Mouse (Mus musculus) E14TG2a.4 (cell line): Measurements from ENCODE around the gene Zfp865.
A peak's percentile ranks its signal among the peaks of the same experiment; 100 is the strongest.

Source experiments
- H3K27me3 ChIP-seq: 2 replicates; pipeline ENCODE4 v1.6.1; 2014; ENCODE audit warnings: low read length, control low read depth; ENCODE audit not compliant: insufficient read depth
- H3K36me3 ChIP-seq: 2 replicates; pipeline ENCODE4 v1.6.1; 2014; ENCODE audit warnings: low read length, control low read depth; ENCODE audit not compliant: insufficient read depth
- H3K4me1 ChIP-seq: replicated peaks from 2 replicates; pipeline ENCODE4 v1.6.1; 2014; ENCODE audit warnings: low read depth, low read length, control low read depth
- H3K4me3 ChIP-seq: replicated peaks from 2 replicates; pipeline ENCODE4 v1.5.1; 2014; ENCODE audit warnings: mild to moderate bottlenecking, low read length
- H3K9me3 ChIP-seq: 2 replicates; pipeline ENCODE4 v1.6.1; 2014; ENCODE audit warnings: low read length, control low read depth
- CTCF ChIP-seq: conservative IDR thresholded peaks from 2 replicates; pipeline ENCODE4 v1.5.1; 2014; ENCODE audit warnings: low read length
- NANOG ChIP-seq: IDR thresholded peaks from 2 replicates; pipeline ENCODE4 v1.6.1; 2014; ENCODE audit warnings: borderline replicate concordance, low read length, mixed read lengths
- POU5F1 ChIP-seq: IDR thresholded peaks from 2 replicates; pipeline ENCODE4 v1.6.1; 2014; ENCODE audit warnings: low read length, borderline replicate concordance

The Zfp865 gene

DNA sequence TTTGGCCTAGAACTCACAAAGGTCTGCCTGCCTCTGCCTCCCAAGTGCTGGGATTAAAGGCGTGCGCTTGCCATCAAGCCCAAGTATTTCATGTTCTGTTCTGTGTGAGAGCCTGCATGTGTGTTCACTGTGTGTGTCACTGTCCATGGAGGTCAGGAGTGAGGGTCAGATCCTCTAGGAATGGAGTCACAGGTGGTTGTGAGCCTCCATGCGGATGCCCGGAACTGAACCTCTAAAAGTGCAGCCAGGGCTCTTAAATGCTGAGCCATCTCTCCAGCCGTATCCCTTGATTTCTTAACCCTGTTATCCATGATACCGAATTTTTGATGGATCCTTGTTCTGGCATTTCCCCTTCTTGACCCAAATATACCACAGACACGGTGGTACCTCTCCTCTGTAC lies 16.9 kb downstream of the Zfp865 start:
- Histone ChIP-seq H3K27me3 (peaks cover 31% of the 10 kb centered on the region), H3K4me1 (peaks cover 32% of the 10 kb centered on the region), H3K36me3 (peaks cover 20% of the 10 kb centered on the region), H3K9me3 (no peaks in the 10 kb centered on the region), H3K4me3 (no peak overlapping the region)
- no peak for TF ChIP-seq CTCF
- no peak for TF ChIP-seq POU5F1
- TF ChIP-seq NANOG = no peak

DNA sequence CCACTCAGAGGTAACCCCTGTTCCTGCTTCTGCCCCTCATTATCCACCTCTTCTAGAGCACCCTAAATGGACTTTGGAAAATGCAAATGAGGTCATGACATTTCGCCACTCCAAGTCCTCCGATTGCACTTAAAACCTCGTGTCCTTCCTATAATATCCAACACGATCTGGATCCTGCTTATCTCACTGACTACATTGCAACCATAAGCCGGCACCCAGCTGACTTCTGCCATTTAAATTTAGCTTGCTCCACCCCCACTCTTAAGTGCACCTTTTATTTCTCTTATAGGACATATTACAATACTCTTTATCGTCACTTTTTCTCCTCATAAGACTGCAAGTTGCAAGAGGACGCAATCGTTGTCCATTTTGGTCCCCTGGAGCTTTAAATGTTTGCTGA lies 17.3 kb downstream of the Zfp865 start:
- peaks cover 28% of the 10 kb centered on the region for H3K4me1 ChIP-seq
- H3K27me3 ChIP-seq = peaks cover 27% of the 10 kb centered on the region
- H3K9me3 ChIP-seq = no peaks in the 10 kb centered on the region
- TF ChIP-seq CTCF = no peak
- no peak for TF ChIP-seq POU5F1
- TF ChIP-seq NANOG = no peak
- H3K4me3 ChIP-seq = peak overlapping the region; percentile 90
- peaks cover 17% of the 10 kb centered on the region for H3K36me3 ChIP-seq

DNA sequence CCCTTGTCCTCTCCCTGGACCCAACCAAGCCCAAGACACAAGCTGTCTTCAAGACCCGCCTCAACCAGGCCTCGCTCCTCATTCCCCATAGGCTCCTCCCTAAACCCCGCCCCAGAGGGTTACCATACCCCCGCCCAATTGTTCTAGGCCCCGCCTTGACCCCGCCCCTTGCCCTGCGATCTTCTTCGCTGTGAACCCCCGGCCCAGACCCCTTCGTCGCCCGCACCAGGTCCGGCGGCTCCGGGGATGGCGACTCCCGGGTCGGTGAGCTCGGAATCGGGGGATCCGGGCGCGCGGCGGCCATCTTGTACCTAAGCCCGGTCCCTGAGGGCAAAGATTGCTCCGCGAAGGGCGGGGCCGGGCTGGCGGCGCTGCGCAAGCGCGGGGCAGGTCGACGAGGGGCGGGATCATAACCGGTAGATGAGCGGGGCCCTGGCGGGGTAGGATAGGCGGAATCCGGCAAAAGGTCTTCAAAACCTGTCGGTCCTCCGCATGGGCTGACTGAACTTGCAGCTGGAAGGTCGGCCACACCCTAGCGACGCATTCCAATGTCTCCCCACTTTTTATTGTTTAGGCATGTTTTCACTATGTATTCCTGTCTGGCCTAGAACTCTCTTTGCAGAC lies 18.0 kb downstream of the Zfp865 start, which contains the start of gene Zfp784:
Gene Zfp784, minus strand, starts transcription at position 338 of the 624 bp plus-strand sequence.
- Histone ChIP-seq H3K9me3 (no peaks in the 10 kb centered on the region), H3K27me3 (peaks cover 19% of the 10 kb centered on the region), H3K4me1 (peaks cover 28% of the 10 kb centered on the region), H3K36me3 (peaks cover 10% of the 10 kb centered on the region), H3K4me3 (peak within 1 kb of the TSS; percentile 90)
- TF ChIP-seq CTCF = no peak
- no peak for TF ChIP-seq POU5F1
- TF ChIP-seq NANOG = no peak

DNA sequence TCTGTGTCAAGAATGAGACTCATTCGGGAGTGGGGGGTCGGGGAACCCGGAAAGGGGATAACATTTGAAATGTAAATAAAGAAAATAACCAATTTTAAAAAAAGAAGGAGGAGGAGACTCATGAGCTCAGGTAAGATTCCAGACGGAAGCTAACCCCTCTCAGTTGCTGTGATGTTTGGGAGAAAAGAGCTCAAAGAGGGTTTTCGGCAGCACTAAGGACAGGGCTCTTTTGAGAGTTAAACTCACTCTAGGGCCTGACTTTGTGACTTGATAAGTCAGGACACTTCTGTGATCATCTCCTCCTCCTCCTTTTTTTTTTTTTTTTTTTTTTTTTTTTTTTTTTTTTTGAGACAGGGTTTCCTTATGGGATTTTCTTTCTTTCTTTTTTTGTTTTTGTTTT lies 18.8 kb downstream of the Zfp865 start:
- H3K4me1 ChIP-seq = peaks cover 28% of the 10 kb centered on the region
- H3K36me3 ChIP-seq = peaks cover 4% of the 10 kb centered on the region; the same call in 1 of the 2 replicates
- TF ChIP-seq NANOG (no peak), CTCF (no peak), POU5F1 (no peak)

DNA sequence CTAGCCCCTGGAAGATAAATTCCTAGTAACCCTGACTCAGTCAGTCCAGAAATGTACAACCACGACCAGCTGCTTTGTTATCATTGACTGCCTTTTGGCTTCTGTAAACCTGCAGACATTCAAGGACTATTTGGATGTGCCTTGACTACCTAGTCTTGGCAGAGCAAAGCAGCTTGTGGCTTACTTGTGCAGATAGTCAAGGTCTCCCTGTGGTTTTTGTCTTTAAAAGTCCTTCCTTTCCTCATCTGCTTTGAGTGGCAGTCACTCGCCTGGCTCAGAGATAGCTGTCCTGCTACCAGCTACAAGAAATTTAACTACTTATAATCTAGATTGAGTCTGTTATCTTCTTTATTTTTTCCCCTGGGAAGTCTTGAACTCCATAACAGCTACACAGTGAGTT lies 24.8 kb downstream of the Zfp865 start:
- Histone ChIP-seq H3K27me3 (0 out of 2 replicates have a peak, but pooled peaks cover 3% of the 10 kb centered on the region), H3K4me1 (peaks cover 6% of the 10 kb centered on the region)

More for the DNA sequence above, 18.8 kb downstream of the Zfp865 start:
- H3K27me3 ChIP-seq = peaks cover 12% of the 10 kb centered on the region; the same call in 1 of the 2 replicates
- peak overlapping the region; percentile 90 for H3K4me3 ChIP-seq
- no peaks in the 10 kb centered on the region for H3K9me3 ChIP-seq

DNA sequence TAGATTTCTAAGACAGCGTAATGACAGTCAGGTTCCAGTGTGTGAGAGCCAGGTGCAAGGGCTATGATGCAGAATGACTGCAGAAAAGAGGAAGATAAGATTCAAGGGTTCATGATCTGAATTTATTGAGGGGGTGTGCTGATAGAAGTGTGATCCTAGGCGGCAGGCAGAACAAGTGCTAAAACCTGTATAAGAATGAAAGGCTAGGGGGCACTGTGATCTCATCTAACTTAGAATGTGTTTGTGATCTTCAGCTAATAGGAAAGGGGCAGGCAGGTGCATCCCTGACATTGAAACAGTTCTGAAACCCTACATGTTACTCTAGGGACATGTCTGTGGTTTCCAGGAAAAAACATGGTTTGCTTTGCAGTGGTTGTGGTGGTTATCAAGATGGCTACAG lies 25.9 kb downstream of the Zfp865 start:
- H3K4me3 ChIP-seq = no peak overlapping the region
- 0 out of 2 replicates have a peak, but pooled peaks cover 6% of the 10 kb centered on the region for H3K27me3 ChIP-seq
- H3K4me1 ChIP-seq = peaks cover 14% of the 10 kb centered on the region
- TF ChIP-seq NANOG (no peak), CTCF (peak; percentile 15; the same call in 1 of the 2 replicates)
- H3K9me3 ChIP-seq = no peaks in the 10 kb centered on the region
- H3K36me3 ChIP-seq = peaks cover 4% of the 10 kb centered on the region; the same call in 1 of the 2 replicates

More for the DNA sequence above, 24.8 kb downstream of the Zfp865 start:
- H3K4me3 ChIP-seq = no peak overlapping the region
- TF ChIP-seq CTCF (no peak), NANOG (no peak), POU5F1 (no peak)
- H3K9me3 ChIP-seq = no peaks in the 10 kb centered on the region
- peaks cover 4% of the 10 kb centered on the region; the same call in 1 of the 2 replicates for H3K36me3 ChIP-seq

DNA sequence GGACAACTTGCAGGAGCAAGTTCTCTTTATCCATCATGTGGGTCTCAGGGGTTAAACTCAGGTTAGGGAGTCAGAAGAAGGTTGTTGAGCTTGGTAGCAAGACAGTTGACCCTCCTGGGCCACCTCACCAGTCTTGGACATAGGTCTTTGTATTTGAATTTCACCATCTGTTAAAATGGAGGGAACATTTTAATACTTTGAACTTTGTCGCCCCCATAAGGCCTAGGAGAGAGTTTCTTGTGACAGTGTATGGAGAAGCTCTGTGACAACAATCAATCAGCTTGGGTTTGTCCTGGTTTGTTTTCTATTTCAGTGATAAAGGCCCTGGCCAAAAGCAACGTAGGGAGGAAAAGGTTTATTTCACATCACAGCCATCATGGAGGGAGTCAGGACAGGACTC lies 27.1 kb downstream of the Zfp865 start:
- Histone ChIP-seq H3K27me3 (peaks cover 14% of the 10 kb centered on the region), H3K9me3 (no peaks in the 10 kb centered on the region)
- no peak for TF ChIP-seq NANOG
- TF ChIP-seq CTCF = 0 out of 2 replicates have a peak, but pooled peaks have one; percentile 7
- TF ChIP-seq POU5F1 = no peak

DNA sequence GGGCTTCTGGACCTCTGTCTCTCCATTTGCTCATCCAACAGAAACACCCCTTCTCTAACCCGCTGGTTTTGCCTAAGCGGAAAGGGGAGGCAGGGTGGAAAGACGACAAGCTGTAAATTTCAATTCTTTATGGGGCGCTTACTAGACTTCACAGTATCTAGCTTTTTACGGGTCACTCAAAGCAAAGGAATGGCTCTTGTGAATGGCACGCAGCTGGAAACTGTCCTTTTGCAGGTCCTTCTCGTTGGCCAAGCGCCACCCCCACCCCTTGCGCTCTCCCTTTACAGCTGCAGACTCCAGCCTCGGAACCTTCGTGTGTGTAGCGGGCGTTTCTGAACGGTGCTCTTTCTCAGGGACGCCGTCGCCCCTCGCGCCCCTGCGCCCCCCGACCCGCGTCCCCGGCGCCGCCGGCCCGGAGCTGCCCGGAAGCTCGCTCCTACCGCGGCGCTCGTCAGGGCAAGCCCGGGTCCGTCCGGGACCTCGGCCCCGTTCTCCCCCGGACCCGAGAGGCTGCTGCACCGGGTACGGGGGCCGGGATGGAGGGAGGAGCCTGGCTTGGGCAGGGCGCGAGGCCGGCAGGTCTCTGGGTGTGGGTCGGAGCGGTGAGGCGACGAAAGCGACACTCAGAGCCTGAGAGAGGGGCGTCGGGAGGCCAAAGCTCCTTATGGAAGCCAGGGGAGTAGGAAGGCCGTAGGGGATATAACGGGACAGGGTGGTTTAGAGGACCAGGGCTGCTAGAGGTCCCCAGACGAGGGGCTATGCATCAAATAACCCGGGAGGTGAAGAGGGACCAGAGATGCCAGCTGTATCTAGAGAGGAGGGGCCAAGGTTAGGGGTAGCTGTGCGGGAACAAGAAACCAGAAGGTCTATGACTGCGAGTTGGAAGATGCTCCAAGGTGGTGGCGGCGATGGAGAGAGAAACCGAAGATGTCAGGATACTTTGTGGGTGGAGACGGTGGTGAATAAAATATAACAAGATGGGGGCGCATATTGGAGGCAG lies 31.3 kb downstream of the Zfp865 start, which contains the start of gene Zfp580:
Gene Zfp580, plus strand, starts transcription at position 346 of the 1,000 bp plus-strand sequence.
- Histone ChIP-seq H3K9me3 (no peaks in the 10 kb centered on the region), H3K4me3 (peak within 1 kb of the TSS; percentile 90), H3K27me3 (peaks cover 56% of the 10 kb centered on the region), H3K4me1 (peaks cover 53% of the 10 kb centered on the region), H3K36me3 (no peaks in the 10 kb centered on the region)
- no peak for TF ChIP-seq POU5F1
- no peak for TF ChIP-seq NANOG
- no peak for TF ChIP-seq CTCF

More for the DNA sequence above, 27.1 kb downstream of the Zfp865 start:
- Histone ChIP-seq H3K4me1 (peaks cover 22% of the 10 kb centered on the region), H3K36me3 (no peaks in the 10 kb centered on the region), H3K4me3 (no peak overlapping the region)
